Mouse (Mus musculus) hematopoietic multipotent progenitor cell, adult 10-12 weeks (in vitro differentiated cells): ENCODE data around the gene Olfr1337. TPM values are rescaled to one million over a fixed set of nuclear protein-coding genes. Genes with fewer than 3 reads are reported as not detected.

Source experiments
- polyA plus RNA-seq: library from polyadenylated mRNA; stranded (reverse); fragments of >175 nt; gene quantifications from 2 replicates; pipeline ENCODE4 v1.2.3, GENCODE M21; 2012; ENCODE audit warnings: low replicate concordance

Gene Olfr1337
- polyA plus RNA-seq, result not detected in 2 replicates

DNA sequence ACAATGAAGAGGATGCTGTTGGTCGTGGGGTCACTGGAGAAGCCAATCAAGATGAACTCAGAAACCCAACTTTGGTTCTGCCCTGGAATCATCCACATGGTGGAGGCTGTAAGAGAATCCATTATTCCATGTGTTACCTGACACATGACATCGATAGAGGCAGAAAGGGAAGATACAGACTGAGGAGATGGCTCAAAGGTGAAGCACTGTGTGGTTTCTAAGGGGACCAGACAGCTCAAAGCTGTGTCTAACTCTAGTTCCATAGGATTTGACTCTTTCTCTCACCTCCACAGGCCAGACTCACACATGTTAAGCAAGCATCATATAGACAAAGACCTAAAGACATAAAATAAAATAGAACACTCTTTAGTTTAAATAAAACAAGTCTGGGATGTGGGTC lies at the start of gene Olfr1337:
TSS of gene Olfr1337 (minus strand) at position 101 of the 400 bp plus-strand sequence.

DNA sequence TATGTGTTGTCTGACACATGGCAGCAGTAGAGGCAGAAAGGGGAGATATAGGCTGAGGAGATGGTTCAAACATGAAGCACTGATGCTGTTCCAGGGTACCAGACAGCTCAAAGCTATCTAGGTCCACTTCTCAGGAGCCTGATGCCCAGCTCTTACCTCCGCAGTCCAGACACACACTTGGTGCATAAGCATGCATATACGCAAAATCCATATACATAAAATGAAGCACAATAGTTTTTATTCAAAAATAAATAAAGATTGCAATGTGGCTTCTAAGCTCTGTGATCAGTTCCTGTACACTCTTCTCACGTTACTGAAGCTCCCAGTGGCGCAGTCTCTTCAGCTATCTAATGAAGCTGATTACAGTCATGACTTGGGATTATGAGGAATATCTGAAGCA lies 27.5 kb upstream of the Olfr1337 start, which contains the start of gene Olfr1335:
TSS of gene Olfr1335 (minus strand) at position 101 of the 400 bp plus-strand sequence.

DNA sequence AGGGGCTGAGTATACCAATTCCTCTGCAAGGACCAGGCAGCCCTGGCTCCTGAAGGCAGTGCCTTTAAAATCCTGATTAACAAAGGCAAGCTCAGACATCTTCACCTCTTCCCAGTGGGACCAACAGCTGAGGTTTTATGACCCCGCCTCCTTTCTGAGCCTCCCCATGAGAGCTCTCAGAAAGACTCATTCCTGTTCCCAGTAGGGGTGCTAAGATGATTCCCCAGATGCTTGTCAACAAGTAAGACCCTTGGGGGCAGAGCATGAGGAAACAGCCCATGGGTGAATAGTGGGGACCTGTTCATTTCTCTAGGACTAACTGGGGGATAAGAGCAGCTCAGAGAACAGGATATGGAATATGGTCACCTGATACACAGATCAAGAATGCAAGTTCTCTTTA lies 23.7 kb downstream of the Olfr1337 start, which contains the start of gene Olfr1338:
TSS of gene Olfr1338 (minus strand) at position 101 of the 400 bp plus-strand sequence.

DNA sequence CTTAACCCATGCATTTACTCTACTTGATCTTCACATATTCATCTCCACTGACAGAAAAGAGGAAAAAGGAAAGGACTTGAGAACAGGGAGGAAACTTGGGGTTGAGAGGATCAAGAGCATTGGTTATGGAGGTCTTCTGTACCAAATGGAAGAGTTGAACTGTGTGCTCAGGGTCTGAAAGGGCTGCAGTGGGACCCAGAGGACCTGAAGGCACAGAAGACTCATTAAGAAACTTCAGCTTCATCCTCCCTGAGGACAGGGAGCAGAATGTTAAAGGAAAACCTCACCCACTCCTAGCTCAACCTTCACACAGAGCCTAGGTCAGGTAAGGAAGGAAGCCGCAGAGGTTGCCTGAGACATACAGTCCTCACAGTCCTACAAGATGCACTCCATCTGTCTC lies 50.5 kb downstream of the Olfr1337 start, which contains the start of gene Olfr1339:
TSS of gene Olfr1339 (plus strand) at position 301 of the 400 bp plus-strand sequence.

Other genes starting within 250 kb of the Olfr1337 start
- not detected in 2 replicates for gene Tmem125, start 238.5 kb downstream of the Olfr1337 start, polyA plus RNA-seq
- 0.03 TPM in 1 of 2 replicates, not detected in the other for gene Cfap57, start 161.8 kb downstream of the Olfr1337 start, polyA plus RNA-seq
- 9.7 and 15.6 TPM in 2 replicates for gene Ebna1bp2, start 161.8 kb downstream of the Olfr1337 start, polyA plus RNA-seq
- gene Olfr62, start 123.6 kb downstream of the Olfr1337 start, polyA plus RNA-seq, result not detected in 2 replicates
- not detected in 2 replicates for gene Olfr1342, start 89.8 kb downstream of the Olfr1337 start, polyA plus RNA-seq
- gene Olfr1341, start 79.1 kb downstream of the Olfr1337 start, polyA plus RNA-seq, result not detected in 2 replicates
- gene Olfr1340, start 62.4 kb downstream of the Olfr1337 start, polyA plus RNA-seq, result not detected in 2 replicates
- gene Olfr1339, start 50.4 kb downstream of the Olfr1337 start, polyA plus RNA-seq, result not detected in 2 replicates
- not detected in 2 replicates for gene Olfr1338, start 23.8 kb downstream of the Olfr1337 start, polyA plus RNA-seq
- not detected in 2 replicates for gene Olfr1335, start 27.4 kb upstream of the Olfr1337 start, polyA plus RNA-seq
- not detected in 2 replicates for gene Olfr1333, start 53.7 kb upstream of the Olfr1337 start, polyA plus RNA-seq
- gene Olfr1331, start 82.1 kb upstream of the Olfr1337 start, polyA plus RNA-seq, result not detected in 2 replicates
- gene Olfr1330, start 106.0 kb upstream of the Olfr1337 start, polyA plus RNA-seq, result not detected in 2 replicates
- gene Olfr1329, start 134.9 kb upstream of the Olfr1337 start, polyA plus RNA-seq, result not detected in 2 replicates
- not detected in 2 replicates for gene Olfr1328, start 156.0 kb upstream of the Olfr1337 start, polyA plus RNA-seq
- not detected in 2 replicates for gene Lao1, start 179.0 kb upstream of the Olfr1337 start, polyA plus RNA-seq